Mouse (Mus musculus): ENCODE measurements around the gene Ell3.

DNA sequence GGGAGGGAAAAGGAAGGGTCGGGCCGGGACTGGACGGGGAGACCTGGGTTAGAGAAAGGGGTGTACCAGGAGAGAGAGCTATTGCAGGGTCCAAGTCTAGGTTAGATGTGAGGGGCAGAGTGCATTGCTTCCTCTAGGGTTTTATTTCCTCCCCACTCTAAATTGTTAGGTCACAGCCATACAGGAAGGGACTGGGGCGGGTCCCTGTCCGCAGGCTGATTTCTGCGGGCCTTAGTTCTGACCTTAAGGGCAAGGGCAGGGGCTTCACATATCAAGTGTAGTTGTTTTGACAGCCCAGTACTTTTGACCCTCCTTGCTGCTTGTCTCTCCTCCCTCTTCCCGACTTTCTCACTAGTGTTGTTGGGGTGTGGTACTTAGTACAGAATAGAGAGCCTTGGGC lies 6.0 kb upstream of the Ell3 start:
- TF ChIP-seq POLR2A (IDR thresholded peaks at IDR 0.05; ENCODE audit: extremely low read depth, insufficient read depth, low read length) (no peak), CTCF (IDR thresholded peaks at IDR 0.05; ENCODE audit: low read depth, low read length) (no peak)

Measured in liver, adult 2 months (tissue).